Comparison of ENCODE assay signal across 8 mouse cellular contexts in genomic region chr2:39226019-39226640, GRCm38 (mm10). TPM values are rescaled to one million over a fixed set of nuclear protein-coding genes. Genes with fewer than 3 reads are reported as not detected.
DNase-seq lines count a peak whose midpoint lies in the region; ATAC-seq and TF ChIP-seq lines count a peak whose summit lies in the region.

Ppp6c (minus strand) TSS chr2:39226451.

- H3K4me3 ChIP-seq in bone marrow macrophage, adult 2 months (ENCODE audit: insufficient read depth, low read length): peak within 1 kb of the TSS; percentile 83
- H3K4me3 ChIP-seq in embryonic fibroblast, embryonic 13.5 days (ENCODE audit: insufficient read depth, low read length): peak within 1 kb of the TSS; percentile 94
- peak within 1 kb of the TSS; percentile 69 for H3K4me3 ChIP-seq in kidney, embryonic 14.5 days (ENCODE audit: low read length)
- peak within 1 kb of the TSS; percentile 87 for H3K4me3 ChIP-seq in limb, embryonic 15.5 days

- TF ChIP-seq CTCF in bone marrow macrophage, adult 2 months (IDR thresholded peaks at IDR 0.05; ENCODE audit: low read depth, low read length): no peak
- TF ChIP-seq CTCF in embryonic fibroblast, embryonic 13.5 days (IDR thresholded peaks at IDR 0.05; ENCODE audit: borderline replicate concordance, insufficient read depth, low read length): no peak

- H3K9ac ChIP-seq in kidney, embryonic 14.5 days (ENCODE audit: low read depth, low read length): peak within 1 kb of the TSS; percentile 85
- H3K9ac ChIP-seq in limb, embryonic 15.5 days: peak within 1 kb of the TSS; percentile 84

- peak; percentile 97 for DNase-seq in A20 (ENCODE audit: low read depth, low spot score)
- peak; percentile 93 to 96 for DNase-seq in heart, adult 9 months (ENCODE audit: low spot score in 2 of 2)
- DNase-seq in monocyte, adult 2 months (ENCODE audit: low read depth in 1 of 2, low spot score in 2 of 2): peak; percentile 70 to 80
- peak; percentile 92 to 94 for DNase-seq in spleen, postnatal 36 days (ENCODE audit: low spot score in 2 of 2)

- peak within 1 kb of the TSS; percentile 69 for H3K4me2 ChIP-seq in kidney, embryonic 14.5 days (replicated peaks; ENCODE audit: low read depth, low read length)
- H3K4me2 ChIP-seq in limb, embryonic 15.5 days: peak within 1 kb of the TSS; percentile 51

- peaks cover 10% of the 10 kb centered on the region for H3K4me1 ChIP-seq in bone marrow macrophage, adult 2 months (ENCODE audit: control insufficient read depth, insufficient read depth, low read length)
- H3K4me1 ChIP-seq in embryonic fibroblast, embryonic 13.5 days (ENCODE audit: control insufficient read depth, insufficient read depth, low read length): peaks cover 5% of the 10 kb centered on the region; the same call in 1 of the 2 replicates
- peaks cover 11% of the 10 kb centered on the region for H3K4me1 ChIP-seq in kidney, embryonic 14.5 days (ENCODE audit: control insufficient read depth, insufficient read depth, low read length)
- peaks cover 5% of the 10 kb centered on the region; the same call in 1 of the 2 replicates for H3K4me1 ChIP-seq in limb, embryonic 15.5 days

- peak; percentile 99 for ATAC-seq in kidney, embryonic 14.5 days (ENCODE audit: low FRiP score, low TSS enrichment)
- peak; percentile 97 for ATAC-seq in limb, embryonic 15.5 days (ENCODE audit: insufficient number of reproducible peaks, low FRiP score, low TSS enrichment, low read depth)

- peak within 1 kb of the TSS; percentile 89 for H3K27ac ChIP-seq in bone marrow macrophage, adult 2 months (ENCODE audit: insufficient read depth, low read depth, low read length)
- peak within 1 kb of the TSS; percentile 93 for H3K27ac ChIP-seq in embryonic fibroblast, embryonic 13.5 days (ENCODE audit: insufficient read depth, low read length)
- peak within 1 kb of the TSS; percentile 90 for H3K27ac ChIP-seq in kidney, embryonic 14.5 days (ENCODE audit: low read depth, low read length)
- H3K27ac ChIP-seq in limb, embryonic 15.5 days: peak within 1 kb of the TSS; percentile 96

- TF ChIP-seq POLR2A in bone marrow macrophage, adult 2 months (IDR thresholded peaks at IDR 0.05; ENCODE audit: borderline replicate concordance, low read depth, low read length): 0 out of 2 replicates have a peak, but pooled peaks have one; percentile 55
- TF ChIP-seq POLR2A in embryonic fibroblast, embryonic 13.5 days (IDR thresholded peaks at IDR 0.05; ENCODE audit: low read depth, low read length): peak; percentile 77

- WGBS in kidney, embryonic 14.5 days: under 1% methylated on average over 55 of the region's 56 CpGs
- WGBS in limb, embryonic 15.5 days: under 1% methylated on average over 55 of the region's 56 CpGs

- H3K36me3 ChIP-seq in kidney, embryonic 14.5 days (ENCODE audit: control insufficient read depth, insufficient read depth, low read length): no peaks in the 10 kb centered on the region
- H3K36me3 ChIP-seq in limb, embryonic 15.5 days: no peaks in the 10 kb centered on the region

- no peaks in the 10 kb centered on the region for H3K27me3 ChIP-seq in kidney, embryonic 14.5 days (ENCODE audit: control insufficient read depth, insufficient read depth, low read length)
- no peaks in the 10 kb centered on the region for H3K27me3 ChIP-seq in limb, embryonic 15.5 days

- H3K9me3 ChIP-seq in kidney, embryonic 14.5 days (ENCODE audit: control insufficient read depth, low read length): no peaks in the 10 kb centered on the region
- H3K9me3 ChIP-seq in limb, embryonic 15.5 days: no peaks in the 10 kb centered on the region

RNA-seq across cellular contexts. Expression of gene Ppp6c, which starts in this region (rescaled TPM):
- 67.4 and 73.6 TPM in 2 replicates for polyA plus RNA-seq in bone marrow macrophage, adult 2 months (2012; ENCODE audit: insufficient read depth, insufficient read length, missing spikeins)
- polyA plus RNA-seq in embryonic fibroblast, embryonic 13.5 days (2011; ENCODE audit: insufficient read length, low read depth, missing spikeins): 85.5 and 89.2 TPM in 2 replicates
- polyA plus RNA-seq in kidney, embryonic 14.5 days (2014; fragmentation: Nextera tagmentation; extraction: Ambion mirVana): 67.4 and 79.0 TPM in 2 replicates
- 80.0 and 80.4 TPM in 2 replicates for polyA plus RNA-seq in limb, embryonic 15.5 days (2015; fragmentation: Nextera tagmentation; extraction: Ambion mirVana)

Comparison
In these comparisons a context has a peak if more than half of its experiments do, and no peak if none do; other contexts are left out.
1. Peak in every context shown above with its lines: DNase-seq, ATAC-seq, H3K4me3 ChIP-seq and H3K27ac ChIP-seq.